Mouse (Mus musculus) liver, embryonic 14.5 days (tissue): Measurements from ENCODE around the gene Morn1. TPM values are rescaled to one million over a fixed set of nuclear protein-coding genes. Genes with fewer than 3 reads are reported as not detected.

Experiments used
- ATAC-seq: fragments of 200-750 bp; cut with Nextera tagmentation; 2 replicates; pipeline ENCODE4 v1.8.0; 2017; ENCODE audit warnings: moderate number of reproducible peaks, mild to moderate bottlenecking, moderate library complexity; ENCODE audit not compliant: insufficient read depth
- DNase-seq, 3 experiments: peaks; one replicate each; pipeline ENCODE4 v3.0.0-alpha.2; 2012 to 2013; ENCODE audit warnings: low read depth in 3 of 3, low spot score in 3 of 3
- H3K27ac ChIP-seq: fragments of 300-500 bp; sonication (generic); 2 replicates; pipeline ENCODE4 v1.5.1; 2014; ENCODE audit warnings: moderate library complexity, mild to moderate bottlenecking, control low read depth, inconsistent platforms
- H3K27me3 ChIP-seq: fragments of 300-500 bp; sonication (generic); 2 replicates; pipeline ENCODE4 v1.6.1; 2014; ENCODE audit warnings: mild to moderate bottlenecking, low read length, moderate library complexity; ENCODE audit not compliant: control insufficient read depth, insufficient read depth
- H3K36me3 ChIP-seq: fragments of 300-500 bp; sonication (generic); replicated peaks from 2 replicates; pipeline ENCODE4 v1.6.1; 2014; ENCODE audit warnings: low read depth; ENCODE audit not compliant: control insufficient read depth, insufficient read depth
- H3K4me1 ChIP-seq, 2 experiments: fragments of 200-500 bp in 1 of 2; fragments of 300-500 bp in 1 of 2; sonication (generic) in 1 of 2; replicated peaks; 2 replicates each; pipeline ENCODE4 v1.6.1; 2012 to 2014; ENCODE audit warnings: antibody characterized with exemption in 1 of 2, inconsistent platforms in 1 of 2, low read length in 1 of 2; ENCODE audit not compliant: control insufficient read depth in 2 of 2, insufficient read depth in 2 of 2
- H3K4me2 ChIP-seq: fragments of 300-500 bp; sonication (generic); 2 replicates; pipeline ENCODE4 v1.6.1; 2014; ENCODE audit warnings: low read depth, mild to moderate bottlenecking, control low read depth, moderate library complexity
- H3K4me3 ChIP-seq, 2 experiments: fragments of 200-500 bp in 1 of 2; fragments of 300-500 bp in 1 of 2; sonication (generic) in 1 of 2; 2 replicates each; pipeline ENCODE4 v1.5.1; 2012 to 2014; ENCODE audit warnings: low read depth in 2 of 2, low read length in 2 of 2, mild to moderate bottlenecking in 2 of 2, control low read depth in 1 of 2, inconsistent platforms in 1 of 2, moderate library complexity in 1 of 2; ENCODE audit not compliant: insufficient read depth in 1 of 2
- H3K9ac ChIP-seq: fragments of 300-500 bp; sonication (generic); replicated peaks from 2 replicates; pipeline ENCODE4 v1.6.1; 2014; ENCODE audit warnings: mild to moderate bottlenecking, control low read depth, moderate library complexity
- H3K9me3 ChIP-seq: fragments of 300-500 bp; sonication (generic); 2 replicates; pipeline ENCODE4 v1.6.1; 2016; ENCODE audit warnings: low read length, mixed read lengths; ENCODE audit not compliant: control insufficient read depth
- CTCF ChIP-seq: IDR thresholded peaks from 2 replicates; pipeline ENCODE4 v1.5.1; 2016; ENCODE audit warnings: antibody characterized with exemption, low read depth, control low read depth
- EP300 ChIP-seq: IDR thresholded peaks from 2 replicates; pipeline ENCODE4 v1.6.1; 2016; ENCODE audit warnings: antibody characterized with exemption, low read depth
- WGBS: fragments of 180-500 bp; shearing (Covaris S2); extraction: QIAGEN DNeasy Blood & Tissue Kit; methylation state at CpG from one replicate; pipeline ENCODE4 v1.1.7; 2014; ENCODE audit not compliant: insufficient replicate concordance; 5-methylcytosine and 5-hydroxymethylcytosine counted together
- polyA plus RNA-seq, 2 experiments: library from polyadenylated mRNA; depleted of rRNA in 1 of 2; stranded (reverse) in 1 of 2; unstranded in 1 of 2; fragments of >200 nt; fragmentation: Nextera tagmentation in 1 of 2; extraction: Ambion mirVana in 1 of 2; gene quantifications; 2 replicates each; pipeline versions ENCODE4 v1.2.1 to v1.2.3; 2012 to 2014

Morn1 gene
- polyA plus RNA-seq, 2 experiments: 0.85 to 1.1 TPM

DNA sequence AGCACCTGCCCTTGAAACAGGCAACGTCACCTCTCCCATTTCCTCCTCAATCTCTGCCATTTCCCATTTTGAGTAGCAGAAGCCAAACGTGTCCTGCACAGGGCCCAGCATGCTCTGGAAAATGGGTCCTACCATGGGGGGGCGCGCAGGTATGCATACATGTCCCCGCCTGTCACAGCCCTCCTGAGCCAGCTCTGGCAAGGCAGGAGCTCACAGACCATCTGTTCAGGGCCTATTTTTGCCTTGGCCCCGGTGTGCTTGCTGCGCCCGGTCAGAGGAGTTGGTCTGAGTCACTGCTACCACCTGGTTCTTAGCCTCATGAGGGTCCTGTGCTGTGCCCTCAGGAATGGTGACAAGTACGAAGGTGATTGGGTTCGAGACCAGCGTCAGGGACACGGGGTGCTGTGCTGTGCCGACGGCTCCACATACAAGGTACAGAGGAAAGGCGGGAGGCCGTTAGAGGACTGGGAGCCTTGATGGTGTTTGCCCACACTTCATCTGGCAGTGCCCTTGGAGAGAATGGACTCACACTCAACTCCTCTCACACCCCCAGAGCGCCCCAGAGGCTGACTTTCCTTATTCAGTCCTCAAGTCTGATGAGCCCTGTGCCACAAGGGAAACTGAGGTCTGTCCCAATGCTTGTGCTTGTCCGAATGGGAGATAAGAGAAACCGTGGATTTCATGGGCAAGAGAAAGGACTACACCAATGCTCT lies 6.5 kb downstream of the Morn1 start:
- no peak for DNase-seq
- TF ChIP-seq EP300 (no peak), CTCF (no peak)

DNA sequence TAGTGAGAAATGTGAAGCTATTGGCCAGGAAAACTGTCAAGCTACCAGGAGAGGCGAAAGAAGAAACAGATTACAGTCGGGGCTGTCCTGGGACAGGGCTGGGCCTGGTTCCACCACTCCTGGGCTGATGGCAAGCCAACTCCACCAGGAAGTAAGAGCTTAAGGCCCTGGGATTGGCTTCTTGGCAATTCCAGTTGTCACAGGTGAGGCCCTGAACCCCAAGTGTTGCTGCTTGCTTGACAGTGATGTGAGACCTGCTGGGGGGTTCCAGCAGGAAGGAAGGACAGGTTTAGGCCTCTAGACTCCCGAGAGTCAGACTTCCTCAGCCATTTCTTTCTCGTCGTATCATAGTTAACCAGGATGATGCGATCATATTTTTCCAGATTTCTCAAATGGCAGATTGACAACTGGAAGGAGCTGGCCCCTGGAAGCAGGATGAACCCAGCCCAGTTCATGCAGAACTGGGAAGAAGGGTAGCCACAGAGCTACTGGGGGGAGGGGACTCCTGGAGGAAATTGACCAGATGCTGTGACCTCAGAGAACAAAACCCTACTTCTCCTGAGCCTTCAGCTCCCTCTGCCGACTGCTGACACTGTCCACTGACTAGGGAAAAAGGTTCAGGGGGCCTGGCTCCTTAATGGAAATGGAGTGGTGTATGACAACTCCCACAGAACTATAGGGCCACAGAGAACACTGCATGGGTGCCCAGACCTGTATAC lies 7.2 kb downstream of the Morn1 start:
- Histone ChIP-seq H3K27ac (no peak overlapping the region), H3K36me3 (no peaks in the 10 kb centered on the region), H3K9me3 (no peaks in the 10 kb centered on the region), H3K4me2 (no peak overlapping the region), H3K9ac (no peak overlapping the region), H3K4me1 (no peaks in the 10 kb centered on the region), H3K27me3 (no peaks in the 10 kb centered on the region), H3K4me3 (no peak overlapping the region)
- DNase-seq (no peak), ATAC-seq (no peak)
- TF ChIP-seq EP300: no peak
- 53% methylated on average over 7 of the region's 7 CpGs for WGBS

More for the DNA sequence above, 6.5 kb downstream of the Morn1 start:
- Histone ChIP-seq H3K27ac (no peak overlapping the region), H3K9me3 (no peaks in the 10 kb centered on the region), H3K27me3 (no peaks in the 10 kb centered on the region), H3K4me3 (no peak overlapping the region), H3K36me3 (no peaks in the 10 kb centered on the region), H3K9ac (no peak overlapping the region), H3K4me2 (no peak overlapping the region), H3K4me1 (no peaks in the 10 kb centered on the region)
- ATAC-seq: no peak
- 76% methylated on average over 19 of the region's 19 CpGs for WGBS

DNA sequence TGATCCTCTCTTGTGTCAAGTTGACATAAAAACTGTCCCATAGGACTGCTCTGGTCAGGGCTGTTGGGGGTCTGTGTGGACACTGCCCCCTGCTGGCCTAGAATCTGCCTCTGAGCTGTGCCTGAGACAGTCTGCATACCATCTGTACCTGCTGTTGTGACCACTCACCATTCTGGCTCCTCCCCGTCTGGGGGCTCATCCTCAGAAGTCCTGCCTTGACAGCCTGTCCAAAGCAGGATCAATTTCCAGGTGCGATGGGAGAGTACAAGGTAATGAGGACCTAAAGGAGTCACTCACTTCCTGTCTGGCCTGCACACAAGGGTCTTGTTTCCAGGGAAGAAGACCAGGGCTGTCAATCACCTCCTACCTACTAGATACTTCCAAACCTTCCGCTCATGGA lies 8.2 kb downstream of the Morn1 start:
- TF ChIP-seq CTCF: peak; percentile 88
- TF ChIP-seq EP300: no peak
- peak in 1 of 3 experiments; percentile 31 for DNase-seq
- no peaks in the 10 kb centered on the region for H3K27me3 ChIP-seq
- H3K36me3 ChIP-seq: no peaks in the 10 kb centered on the region
- H3K4me1 ChIP-seq: no peaks in the 10 kb centered on the region
- WGBS: 47% methylated on average over 3 of the region's 3 CpGs
- peak; percentile 56 for ATAC-seq
- H3K9ac ChIP-seq: no peak overlapping the region
- H3K4me2 ChIP-seq: no peak overlapping the region
- no peak overlapping the region for H3K4me3 ChIP-seq
- no peaks in the 10 kb centered on the region for H3K9me3 ChIP-seq
- no peak overlapping the region for H3K27ac ChIP-seq

DNA sequence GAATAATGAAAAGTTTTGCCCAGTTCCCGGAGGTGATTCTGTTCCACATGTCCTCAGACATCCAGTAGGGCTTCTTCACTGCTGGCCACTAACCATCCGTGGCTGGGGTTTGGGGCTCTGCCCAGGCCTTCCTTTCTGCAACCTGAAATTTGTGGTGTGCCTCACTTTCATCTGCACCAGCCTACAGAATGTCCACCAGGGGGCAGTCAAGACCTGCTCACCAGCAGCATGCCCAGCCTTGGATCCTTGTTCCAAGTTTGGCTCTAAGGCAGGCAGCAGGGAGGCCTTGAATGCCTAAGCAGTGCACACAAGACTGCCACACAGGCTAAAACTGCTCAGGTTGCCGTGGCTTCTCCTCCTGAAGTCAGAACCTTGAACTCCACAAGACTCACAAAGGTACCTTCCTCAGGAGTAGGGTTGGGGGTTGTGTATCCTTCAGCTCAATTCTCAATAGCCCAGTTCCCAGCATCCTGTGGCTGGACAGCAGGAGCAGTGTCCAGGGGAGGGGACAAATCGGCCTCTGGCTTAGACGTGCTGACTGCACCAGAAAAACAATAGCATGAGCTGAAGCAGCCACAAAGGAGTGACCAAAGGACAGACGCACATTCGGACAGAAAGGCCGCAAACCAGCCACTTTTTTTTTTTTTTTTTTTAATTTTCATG lies 9.0 kb downstream of the Morn1 start:
- H3K4me3 ChIP-seq: no peak overlapping the region
- no peaks in the 10 kb centered on the region for H3K9me3 ChIP-seq
- no peaks in the 10 kb centered on the region for H3K36me3 ChIP-seq
- TF ChIP-seq CTCF (peak; percentile 99), EP300 (no peak)
- no peak overlapping the region for H3K4me2 ChIP-seq
- no peak overlapping the region for H3K27ac ChIP-seq
- 39% methylated on average over 8 of the region's 8 CpGs for WGBS
- peak in 2 of 3 experiments; percentile 56 to 58 for DNase-seq
- no peaks in the 10 kb centered on the region for H3K27me3 ChIP-seq
- H3K9ac ChIP-seq: no peak overlapping the region
- no peaks in the 10 kb centered on the region for H3K4me1 ChIP-seq
- ATAC-seq: peak; percentile 42

DNA sequence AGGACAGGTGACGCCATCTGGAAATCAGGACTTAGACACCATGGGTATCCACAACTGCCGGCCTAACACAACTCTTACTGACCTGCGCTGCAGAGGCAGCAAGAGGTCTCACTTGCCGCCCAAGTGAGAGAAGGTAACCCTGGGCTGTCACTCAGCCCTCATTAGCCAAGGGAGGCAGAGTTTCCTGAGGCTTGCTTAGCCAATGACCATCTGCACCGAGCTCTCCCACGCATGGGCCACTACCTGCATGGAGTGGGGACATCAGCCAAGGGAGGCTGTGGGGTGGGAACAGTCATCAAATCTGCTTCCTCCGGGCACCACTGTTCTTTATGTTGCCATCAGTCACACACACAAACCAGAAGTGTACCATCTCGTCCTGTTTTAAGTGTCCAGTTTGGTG lies 9.6 kb downstream of the Morn1 start:
- no peak for ATAC-seq
- no peak overlapping the region for H3K4me2 ChIP-seq
- H3K27me3 ChIP-seq: no peaks in the 10 kb centered on the region
- no peaks in the 10 kb centered on the region for H3K4me1 ChIP-seq
- no peaks in the 10 kb centered on the region for H3K36me3 ChIP-seq
- 70% methylated on average over 8 of the region's 8 CpGs for WGBS
- DNase-seq: no peak
- H3K4me3 ChIP-seq: no peak overlapping the region
- no peak overlapping the region for H3K9ac ChIP-seq
- no peak for TF ChIP-seq CTCF
- no peak for TF ChIP-seq EP300
- H3K9me3 ChIP-seq: no peaks in the 10 kb centered on the region
- no peak overlapping the region for H3K27ac ChIP-seq
